Mouse (Mus musculus) bone marrow macrophage, adult 2 months (primary cell): Measurements from ENCODE around the gene Rap1gap.

Experiments used
- CTCF ChIP-seq: IDR thresholded peaks from 2 replicates; pipeline ENCODE4 v1.5.1; 2012; ENCODE audit warnings: low read depth, mild to moderate bottlenecking, low read length, moderate library complexity
- POLR2A ChIP-seq: IDR thresholded peaks from 2 replicates; pipeline ENCODE4 v1.6.1; 2012; ENCODE audit warnings: mild to moderate bottlenecking, low read depth, low read length, borderline replicate concordance

DNA sequence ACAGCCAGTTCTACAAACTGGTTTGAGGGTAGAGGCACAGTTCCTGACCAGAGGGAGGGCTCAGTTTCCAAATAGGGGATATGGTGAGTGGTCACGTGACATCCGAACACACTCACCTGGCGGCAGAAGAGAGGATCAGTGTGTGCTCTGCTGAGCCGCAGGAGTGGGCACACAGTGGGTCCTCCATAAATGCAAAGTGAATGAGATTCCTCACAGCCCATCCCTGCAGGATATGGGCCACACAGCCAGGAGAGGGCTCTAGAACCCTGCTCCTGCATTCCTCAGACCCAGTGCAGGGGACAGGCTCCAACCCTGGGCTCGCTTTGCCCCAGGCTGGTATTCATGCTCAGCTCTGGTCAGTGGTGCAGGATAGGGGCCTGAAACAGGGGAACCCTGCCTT, 68.9 kb downstream of the Rap1gap start:
- no peak for TF ChIP-seq CTCF
- TF ChIP-seq POLR2A, result no peak
